Mouse (Mus musculus): ENCODE data around the gene Pcdh9. TPM values are rescaled to one million over a fixed set of nuclear protein-coding genes. Genes with fewer than 3 reads are reported as not detected.
A peak's percentile ranks its signal among the peaks of the same experiment; 100 is the strongest.

Gene Pcdh9
- polyA plus RNA-seq, 1 experiment from 2014 or later = 27.5 TPM

GRCm38 (mm10) chr14:93182606-93183491, 707.6 kb downstream of the Pcdh9 start:
- WGBS = 74% methylated on average over 9 of the region's 9 CpGs
- DNase-seq (ENCODE audit: low spot score) (no peak), ATAC-seq (replicated peaks; ENCODE audit: insufficient number of reproducible peaks, low FRiP score, low TSS enrichment, low read depth) (no peak)
- H3K9ac ChIP-seq (replicated peaks; ENCODE audit: low read length) = no peak overlapping the region
- H3K36me3 ChIP-seq (replicated peaks; ENCODE audit: control insufficient read depth, insufficient read depth, low read depth, low read length) = no peaks in the 10 kb centered on the region
- no peaks in the 10 kb centered on the region for H3K9me3 ChIP-seq (replicated peaks; ENCODE audit: control insufficient read depth, low read length)
- H3K27ac ChIP-seq (replicated peaks; ENCODE audit: low read depth, low read length) = no peak overlapping the region
- H3K27me3 ChIP-seq (ENCODE audit: control insufficient read depth, insufficient read depth, low read length) = no peaks in the 10 kb centered on the region
- no peaks in the 10 kb centered on the region for H3K4me1 ChIP-seq (ENCODE audit: control insufficient read depth, insufficient read depth, low read length)
- H3K4me2 ChIP-seq (ENCODE audit: low read depth, low read length) = no peak overlapping the region
- no peak overlapping the region for H3K4me3 ChIP-seq (ENCODE audit: low read depth, low read length)

GRCm38 (mm10) chr14:93169201-93169600, 721.3 kb downstream of the Pcdh9 start:
- H3K27me3 ChIP-seq (ENCODE audit: control insufficient read depth, insufficient read depth, low read length) = no peaks in the 10 kb centered on the region
- DNase-seq (ENCODE audit: low spot score) = no peak
- no peak overlapping the region for H3K9ac ChIP-seq (replicated peaks; ENCODE audit: low read length)
- no peak overlapping the region for H3K27ac ChIP-seq (replicated peaks; ENCODE audit: low read depth, low read length)
- H3K36me3 ChIP-seq (replicated peaks; ENCODE audit: control insufficient read depth, insufficient read depth, low read depth, low read length) = no peaks in the 10 kb centered on the region
- no peak for ATAC-seq (replicated peaks; ENCODE audit: insufficient number of reproducible peaks, low FRiP score, low TSS enrichment, low read depth)
- H3K4me1 ChIP-seq (ENCODE audit: control insufficient read depth, insufficient read depth, low read length) = no peaks in the 10 kb centered on the region
- H3K4me3 ChIP-seq (ENCODE audit: low read depth, low read length) = no peak overlapping the region
- no peak overlapping the region for H3K4me2 ChIP-seq (ENCODE audit: low read depth, low read length)
- H3K9me3 ChIP-seq (replicated peaks; ENCODE audit: control insufficient read depth, low read length) = no peaks in the 10 kb centered on the region

- Histone ChIP-seq H3K9me3 (replicated peaks; ENCODE audit: control insufficient read depth, low read length) (no peaks in the 10 kb centered on the region), H3K9ac (replicated peaks; ENCODE audit: low read length) (no peak overlapping the region), H3K27me3 (ENCODE audit: control insufficient read depth, insufficient read depth, low read length) (no peaks in the 10 kb centered on the region), H3K27ac (replicated peaks; ENCODE audit: low read depth, low read length) (no peak overlapping the region), H3K4me2 (ENCODE audit: low read depth, low read length) (no peak overlapping the region), H3K4me1 (ENCODE audit: control insufficient read depth, insufficient read depth, low read length) (no peaks in the 10 kb centered on the region), H3K36me3 (replicated peaks; ENCODE audit: control insufficient read depth, insufficient read depth, low read depth, low read length) (no peaks in the 10 kb centered on the region), H3K4me3 (ENCODE audit: low read depth, low read length) (no peak overlapping the region)
- 73% methylated on average over 2 of the region's 2 CpGs for WGBS
- DNase-seq (ENCODE audit: low spot score) = no peak
- ATAC-seq (replicated peaks; ENCODE audit: insufficient number of reproducible peaks, low FRiP score, low TSS enrichment, low read depth) = no peak
Observed at GRCm38 (mm10) chr14:93168367-93168766, 722.1 kb downstream of the Pcdh9 start.

GRCm38 (mm10) chr14:93143414-93143813, 747.1 kb downstream of the Pcdh9 start:
- Histone ChIP-seq H3K4me3 (ENCODE audit: low read depth, low read length) (no peak overlapping the region), H3K9ac (replicated peaks; ENCODE audit: low read length) (no peak overlapping the region), H3K4me1 (ENCODE audit: control insufficient read depth, insufficient read depth, low read length) (no peaks in the 10 kb centered on the region), H3K9me3 (replicated peaks; ENCODE audit: control insufficient read depth, low read length) (no peaks in the 10 kb centered on the region), H3K27ac (replicated peaks; ENCODE audit: low read depth, low read length) (no peak overlapping the region), H3K4me2 (ENCODE audit: low read depth, low read length) (no peak overlapping the region), H3K36me3 (replicated peaks; ENCODE audit: control insufficient read depth, insufficient read depth, low read depth, low read length) (no peaks in the 10 kb centered on the region), H3K27me3 (ENCODE audit: control insufficient read depth, insufficient read depth, low read length) (no peaks in the 10 kb centered on the region)
- DNase-seq (ENCODE audit: low spot score) = no peak
- WGBS = 78% methylated on average over 6 of the region's 6 CpGs
- ATAC-seq (replicated peaks; ENCODE audit: insufficient number of reproducible peaks, low FRiP score, low TSS enrichment, low read depth) = no peak

- H3K9ac ChIP-seq (replicated peaks; ENCODE audit: low read length) = no peak overlapping the region
- no peak overlapping the region for H3K27ac ChIP-seq (replicated peaks; ENCODE audit: low read depth, low read length)
- ATAC-seq (replicated peaks; ENCODE audit: insufficient number of reproducible peaks, low FRiP score, low TSS enrichment, low read depth) (no peak), DNase-seq (ENCODE audit: low spot score) (no peak)
- 72% methylated on average over 4 of the region's 4 CpGs for WGBS
- H3K9me3 ChIP-seq (replicated peaks; ENCODE audit: control insufficient read depth, low read length) = no peaks in the 10 kb centered on the region
- no peaks in the 10 kb centered on the region for H3K4me1 ChIP-seq (ENCODE audit: control insufficient read depth, insufficient read depth, low read length)
- no peaks in the 10 kb centered on the region for H3K36me3 ChIP-seq (replicated peaks; ENCODE audit: control insufficient read depth, insufficient read depth, low read depth, low read length)
- H3K27me3 ChIP-seq (ENCODE audit: control insufficient read depth, insufficient read depth, low read length) = no peaks in the 10 kb centered on the region
- no peak overlapping the region for H3K4me2 ChIP-seq (ENCODE audit: low read depth, low read length)
- no peak overlapping the region for H3K4me3 ChIP-seq (ENCODE audit: low read depth, low read length)
Observed at GRCm38 (mm10) chr14:93142076-93142475, 748.4 kb downstream of the Pcdh9 start.

- WGBS = 82% methylated on average over 3 of the region's 3 CpGs
- no peak overlapping the region for H3K4me3 ChIP-seq (ENCODE audit: low read depth, low read length)
- H3K4me2 ChIP-seq (ENCODE audit: low read depth, low read length) = no peak overlapping the region
- no peaks in the 10 kb centered on the region for H3K4me1 ChIP-seq (ENCODE audit: control insufficient read depth, insufficient read depth, low read length)
- ATAC-seq (replicated peaks; ENCODE audit: insufficient number of reproducible peaks, low FRiP score, low TSS enrichment, low read depth) (no peak), DNase-seq (ENCODE audit: low spot score) (no peak)
- H3K9ac ChIP-seq (replicated peaks; ENCODE audit: low read length) = no peak overlapping the region
- H3K36me3 ChIP-seq (replicated peaks; ENCODE audit: control insufficient read depth, insufficient read depth, low read depth, low read length) = no peaks in the 10 kb centered on the region
- H3K27ac ChIP-seq (replicated peaks; ENCODE audit: low read depth, low read length) = no peak overlapping the region
- no peaks in the 10 kb centered on the region for H3K9me3 ChIP-seq (replicated peaks; ENCODE audit: control insufficient read depth, low read length)
- H3K27me3 ChIP-seq (ENCODE audit: control insufficient read depth, insufficient read depth, low read length) = no peaks in the 10 kb centered on the region
Observed at GRCm38 (mm10) chr14:93126993-93127392, 763.5 kb downstream of the Pcdh9 start.

- no peaks in the 10 kb centered on the region for H3K36me3 ChIP-seq (replicated peaks; ENCODE audit: control insufficient read depth, insufficient read depth, low read depth, low read length)
- no peak overlapping the region for H3K4me2 ChIP-seq (ENCODE audit: low read depth, low read length)
- 61% methylated on average over 2 of the region's 2 CpGs for WGBS
- H3K9me3 ChIP-seq (replicated peaks; ENCODE audit: control insufficient read depth, low read length) = no peaks in the 10 kb centered on the region
- ATAC-seq (replicated peaks; ENCODE audit: insufficient number of reproducible peaks, low FRiP score, low TSS enrichment, low read depth) (no peak), DNase-seq (ENCODE audit: low spot score) (no peak)
- H3K27me3 ChIP-seq (ENCODE audit: control insufficient read depth, insufficient read depth, low read length) = no peaks in the 10 kb centered on the region
- no peak overlapping the region for H3K4me3 ChIP-seq (ENCODE audit: low read depth, low read length)
- H3K27ac ChIP-seq (replicated peaks; ENCODE audit: low read depth, low read length) = no peak overlapping the region
- H3K9ac ChIP-seq (replicated peaks; ENCODE audit: low read length) = no peak overlapping the region
- H3K4me1 ChIP-seq (ENCODE audit: control insufficient read depth, insufficient read depth, low read length) = no peaks in the 10 kb centered on the region
Observed at GRCm38 (mm10) chr14:93102755-93103154, 787.7 kb downstream of the Pcdh9 start.

- Histone ChIP-seq H3K4me2 (ENCODE audit: low read depth, low read length) (no peak overlapping the region), H3K27ac (replicated peaks; ENCODE audit: low read depth, low read length) (no peak overlapping the region), H3K27me3 (ENCODE audit: control insufficient read depth, insufficient read depth, low read length) (no peaks in the 10 kb centered on the region), H3K4me1 (ENCODE audit: control insufficient read depth, insufficient read depth, low read length) (no peaks in the 10 kb centered on the region), H3K9me3 (replicated peaks; ENCODE audit: control insufficient read depth, low read length) (no peaks in the 10 kb centered on the region), H3K36me3 (replicated peaks; ENCODE audit: control insufficient read depth, insufficient read depth, low read depth, low read length) (no peaks in the 10 kb centered on the region), H3K4me3 (ENCODE audit: low read depth, low read length) (no peak overlapping the region), H3K9ac (replicated peaks; ENCODE audit: low read length) (no peak overlapping the region)
- 23% methylated on average over 2 of the region's 2 CpGs for WGBS
- peak; percentile 71 for DNase-seq (ENCODE audit: low spot score)
- ATAC-seq (replicated peaks; ENCODE audit: insufficient number of reproducible peaks, low FRiP score, low TSS enrichment, low read depth) = no peak; the same call in 1 of the 2 replicates
Observed at GRCm38 (mm10) chr14:93095081-93095480, 795.4 kb downstream of the Pcdh9 start.
